Mouse (Mus musculus): ENCODE results near the gene Mob3a. TPM values are rescaled to one million over a fixed set of nuclear protein-coding genes. Genes with fewer than 3 reads are reported as not detected.

The Mob3a gene
- total and polyA plus RNA-seq, 3 experiments = 7.4 to 13.6 (median 7.6) TPM

GRCm38 (mm10) chr10:80704418-80704817, 2.6 kb upstream of the Mob3a start:
- intact Hi-C loops (cut with DNase I) = loop anchor here (5.0 kb wide), 1 partner anchor 272 kb away; the partner anchor contains the start of gene Tcf3
- TF ChIP-seq POLR2A (IDR thresholded peaks at IDR 0.05; ENCODE audit: insufficient read depth, low read depth, low read length) (no peak), CTCF (IDR thresholded peaks at IDR 0.05) (no peak), EP300 (IDR thresholded peaks at IDR 0.05; ENCODE audit: insufficient read depth, low read depth, low read length) (no peak)
- no peak for DNase-seq
- H3K27me3 ChIP-seq (ENCODE audit: control insufficient read depth, insufficient read depth, low read length) = no peaks in the 10 kb centered on the region
- no peak overlapping the region for H3K9ac ChIP-seq (ENCODE audit: low read depth, low read length)
- WGBS = 85% methylated on average over 5 of the region's 5 CpGs
- H3K79me2 ChIP-seq (replicated peaks; ENCODE audit: control insufficient read depth, insufficient read depth, low read length) = no peaks in the 10 kb centered on the region
- H3K4me3 ChIP-seq = no peak overlapping the region
- no peaks in the 10 kb centered on the region; the same call in 1 of the 2 replicates for H3K4me1 ChIP-seq (ENCODE audit: control insufficient read depth, insufficient read depth, low read length)
- H3K27ac ChIP-seq = no peak overlapping the region
- no peaks in the 10 kb centered on the region for H3K36me3 ChIP-seq (ENCODE audit: control insufficient read depth, insufficient read depth, low read length)

DNA sequence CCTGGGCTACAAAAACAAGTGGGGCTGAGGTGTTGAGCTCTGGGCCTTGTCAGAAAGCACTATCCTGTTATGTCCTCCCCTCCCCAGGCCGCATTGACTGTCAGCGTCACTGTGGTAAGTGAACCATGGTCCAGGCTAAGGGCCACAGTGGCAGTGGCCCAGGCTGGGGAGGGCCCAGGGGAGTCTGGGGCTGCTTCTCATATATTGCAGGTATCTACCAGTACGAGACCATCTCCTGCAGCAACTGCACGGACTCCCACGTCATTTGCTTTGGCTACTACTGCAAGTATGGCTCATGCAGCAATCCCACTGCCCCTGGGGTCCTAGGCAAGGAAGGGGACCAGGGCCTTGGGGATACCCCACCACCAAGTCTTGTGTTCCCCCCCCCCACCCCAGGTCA, 1.9 kb upstream of the Mob3a start:
- intact Hi-C loops (cut with DNase I) = loop anchor here (2.0 to 5.0 kb wide), 2 partner anchors 37 to 271 kb away; partner anchors contain the start of gene Tcf3
- no peak overlapping the region for H3K9ac ChIP-seq (ENCODE audit: low read depth, low read length)
- no peak for TF ChIP-seq CTCF (IDR thresholded peaks at IDR 0.05)
- H3K27me3 ChIP-seq (ENCODE audit: control insufficient read depth, insufficient read depth, low read length) = no peaks in the 10 kb centered on the region
- H3K4me3 ChIP-seq = no peak overlapping the region
- H3K36me3 ChIP-seq (ENCODE audit: control insufficient read depth, insufficient read depth, low read length) = no peaks in the 10 kb centered on the region
- H3K27ac ChIP-seq = no peak overlapping the region
- DNase-seq = no peak
- H3K79me2 ChIP-seq (replicated peaks; ENCODE audit: control insufficient read depth, insufficient read depth, low read length) = no peaks in the 10 kb centered on the region
- 93% methylated on average over 5 of the region's 5 CpGs for WGBS
- H3K4me1 ChIP-seq (ENCODE audit: control insufficient read depth, insufficient read depth, low read length) = no peaks in the 10 kb centered on the region; the same call in 1 of the 2 replicates

DNA sequence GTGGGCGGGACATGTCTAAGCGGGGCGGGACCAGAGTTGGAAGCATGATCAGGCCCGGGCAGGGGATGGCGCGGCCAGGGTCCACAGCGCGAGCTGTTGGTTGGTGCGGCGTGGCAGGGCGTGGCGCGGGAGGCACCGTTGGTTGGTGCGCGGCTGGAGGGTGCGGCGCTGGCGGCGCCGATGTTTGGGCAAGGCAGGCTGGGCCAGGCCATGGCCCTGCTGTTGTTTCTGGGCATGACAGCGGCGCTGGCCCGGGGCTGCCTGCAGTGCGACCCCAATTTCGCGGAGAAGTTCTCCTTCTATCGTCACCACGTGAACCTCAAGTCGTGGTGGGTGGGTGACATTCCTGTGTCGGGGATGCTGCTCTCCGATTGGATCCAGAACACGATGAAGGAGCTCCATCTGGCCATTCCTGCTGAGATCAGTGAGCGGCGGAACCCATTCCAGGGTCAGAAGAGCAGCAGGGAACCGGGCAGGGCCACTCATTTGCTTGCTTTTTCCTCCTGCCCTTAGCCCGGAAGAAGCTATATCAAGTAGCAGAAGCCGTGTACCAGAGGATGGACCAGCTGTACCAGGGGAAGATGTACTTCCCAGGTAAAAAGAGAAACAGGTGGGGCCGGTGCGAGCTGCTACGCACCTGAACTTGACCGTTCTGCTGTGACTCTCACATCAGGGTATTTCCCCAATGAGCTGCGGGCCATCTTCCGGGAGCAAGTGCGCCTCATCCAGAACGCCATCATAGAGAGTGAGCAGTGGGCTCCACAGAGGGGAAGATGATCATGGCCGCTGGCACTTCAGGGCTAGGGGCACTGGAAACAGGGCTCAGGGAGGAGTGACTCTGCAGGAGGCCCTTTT, 986 bp upstream of the Mob3a start:
- Histone ChIP-seq H3K36me3 (ENCODE audit: control insufficient read depth, insufficient read depth, low read length) (no peaks in the 10 kb centered on the region), H3K4me3 (peak overlapping the region; percentile 68), H3K27me3 (ENCODE audit: control insufficient read depth, insufficient read depth, low read length) (no peaks in the 10 kb centered on the region), H3K9ac (ENCODE audit: low read depth, low read length) (peak overlapping the region; percentile 53), H3K27ac (peak overlapping the region; percentile 82), H3K79me2 (replicated peaks; ENCODE audit: control insufficient read depth, insufficient read depth, low read length) (no peaks in the 10 kb centered on the region), H3K4me1 (ENCODE audit: control insufficient read depth, insufficient read depth, low read length) (no peaks in the 10 kb centered on the region; the same call in 1 of the 2 replicates)
- WGBS = 4% methylated on average over 47 of the region's 47 CpGs
- intact Hi-C loops (cut with DNase I) = loop anchor here (2.0 to 5.0 kb wide), 2 partner anchors 38 to 270 kb away; partner anchors contain the start of gene Tcf3
- peak; percentile 93 to 96 for DNase-seq
- TF ChIP-seq EP300 (IDR thresholded peaks at IDR 0.05; ENCODE audit: insufficient read depth, low read depth, low read length) = peak; percentile 6; the same call in 1 of the 2 replicates
- TF ChIP-seq CTCF (IDR thresholded peaks at IDR 0.05) = peak; percentile 33
- TF ChIP-seq POLR2A (IDR thresholded peaks at IDR 0.05; ENCODE audit: insufficient read depth, low read depth, low read length) = no peak

DNA sequence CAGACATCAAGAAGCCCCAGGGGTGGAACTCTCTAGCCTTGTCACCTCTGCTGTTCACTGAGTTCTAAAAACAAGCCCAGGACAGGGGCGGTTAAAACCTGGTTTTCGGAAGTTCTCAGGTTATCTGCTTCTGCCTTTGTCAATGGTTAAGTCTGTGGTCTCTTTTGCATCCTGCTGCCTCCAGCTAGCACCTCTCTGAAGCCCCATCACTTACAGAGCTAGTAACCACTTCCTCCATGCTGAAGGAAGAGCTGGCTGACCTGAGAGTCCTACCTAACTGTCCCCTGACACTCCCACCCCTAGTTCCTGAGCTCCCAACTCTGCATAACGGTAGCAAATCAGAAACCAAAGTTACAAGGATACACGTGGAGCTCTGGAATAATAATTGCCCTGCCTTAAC, 1.0 kb downstream of the Mob3a start:
- Histone ChIP-seq H3K9ac (ENCODE audit: low read depth, low read length) (no peak overlapping the region), H3K4me3 (no peak overlapping the region), H3K79me2 (replicated peaks; ENCODE audit: control insufficient read depth, insufficient read depth, low read length) (no peaks in the 10 kb centered on the region), H3K27me3 (ENCODE audit: control insufficient read depth, insufficient read depth, low read length) (no peaks in the 10 kb centered on the region), H3K4me1 (ENCODE audit: control insufficient read depth, insufficient read depth, low read length) (peaks cover 3% of the 10 kb centered on the region; the same call in 1 of the 2 replicates), H3K27ac (no peak overlapping the region; the same call in 1 of the 2 replicates), H3K36me3 (ENCODE audit: control insufficient read depth, insufficient read depth, low read length) (no peaks in the 10 kb centered on the region; the same call in 1 of the 2 replicates)
- intact Hi-C loops (cut with DNase I) = loop anchor here (5.0 kb wide), 1 partner anchor 268 kb away; the partner anchor contains the start of gene Tcf3
- 39% methylated on average over 4 of the region's 4 CpGs for WGBS
- no peak for DNase-seq
- TF ChIP-seq POLR2A (IDR thresholded peaks at IDR 0.05; ENCODE audit: insufficient read depth, low read depth, low read length) = no peak
- TF ChIP-seq CTCF (IDR thresholded peaks at IDR 0.05) = no peak
- TF ChIP-seq EP300 (IDR thresholded peaks at IDR 0.05; ENCODE audit: insufficient read depth, low read depth, low read length) = no peak

DNA sequence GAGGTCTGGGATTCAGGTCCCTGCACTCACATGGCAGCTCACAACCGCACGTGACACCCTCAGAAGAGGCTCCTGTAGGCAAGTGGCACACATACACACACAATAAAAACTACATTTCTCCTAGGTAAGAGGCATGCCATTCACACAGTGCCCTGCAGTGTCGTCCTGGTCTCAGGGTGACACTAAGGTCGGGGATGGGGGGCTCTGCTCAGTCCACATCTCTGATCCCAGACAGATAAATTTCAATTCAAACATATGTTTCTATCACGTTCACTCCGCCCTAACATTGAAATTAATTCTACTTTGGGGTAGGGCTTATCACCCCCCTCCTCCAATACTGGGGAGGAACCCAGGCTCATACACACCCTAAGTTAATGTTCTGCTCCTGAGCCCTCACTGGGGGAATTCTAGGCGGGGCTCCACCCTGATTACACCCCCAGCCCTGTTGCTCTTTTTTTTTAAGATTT, 1.7 kb downstream of the Mob3a start:
- WGBS = 82% methylated on average over 7 of the region's 7 CpGs
- peaks cover 7% of the 10 kb centered on the region for H3K4me1 ChIP-seq (ENCODE audit: control insufficient read depth, insufficient read depth, low read length)
- no peaks in the 10 kb centered on the region; the same call in 1 of the 2 replicates for H3K36me3 ChIP-seq (ENCODE audit: control insufficient read depth, insufficient read depth, low read length)
- no peaks in the 10 kb centered on the region for H3K27me3 ChIP-seq (ENCODE audit: control insufficient read depth, insufficient read depth, low read length)
- DNase-seq = no peak
- no peak overlapping the region for H3K9ac ChIP-seq (ENCODE audit: low read depth, low read length)
- no peak overlapping the region for H3K27ac ChIP-seq
- TF ChIP-seq CTCF (IDR thresholded peaks at IDR 0.05) (no peak), EP300 (IDR thresholded peaks at IDR 0.05; ENCODE audit: insufficient read depth, low read depth, low read length) (no peak), POLR2A (IDR thresholded peaks at IDR 0.05; ENCODE audit: insufficient read depth, low read depth, low read length) (no peak)
- no peak overlapping the region for H3K4me3 ChIP-seq
- H3K79me2 ChIP-seq (replicated peaks; ENCODE audit: control insufficient read depth, insufficient read depth, low read length) = no peaks in the 10 kb centered on the region
- intact Hi-C loops (cut with DNase I) = loop anchor here (5.0 kb wide), 1 partner anchor 268 kb away; the partner anchor contains the start of gene Tcf3

DNA sequence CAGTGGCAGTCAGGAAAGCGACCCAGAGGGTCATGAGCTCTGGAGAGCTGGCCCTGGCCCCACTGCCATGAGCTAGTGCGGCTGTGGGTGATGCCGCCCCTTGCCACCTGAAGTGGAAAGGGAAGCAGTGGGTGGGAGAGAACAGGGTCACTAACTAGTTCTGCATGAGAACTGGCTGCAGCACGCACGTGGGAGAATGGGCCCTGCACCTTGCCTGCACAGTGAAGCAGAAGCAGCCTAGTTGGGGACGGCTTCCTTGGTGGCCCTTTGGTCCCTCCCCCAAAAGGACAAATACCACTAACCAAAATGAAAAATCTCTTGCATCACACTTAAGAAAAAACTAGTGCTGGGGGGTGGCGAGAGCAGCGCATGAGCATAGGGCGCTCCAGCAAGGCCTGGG, 3.2 kb downstream of the Mob3a start:
- 91% methylated on average over 9 of the region's 9 CpGs for WGBS
- no peaks in the 10 kb centered on the region for H3K27me3 ChIP-seq (ENCODE audit: control insufficient read depth, insufficient read depth, low read length)
- DNase-seq = no peak
- no peak overlapping the region for H3K9ac ChIP-seq (ENCODE audit: low read depth, low read length)
- TF ChIP-seq POLR2A (IDR thresholded peaks at IDR 0.05; ENCODE audit: insufficient read depth, low read depth, low read length) (no peak), CTCF (IDR thresholded peaks at IDR 0.05) (no peak), EP300 (IDR thresholded peaks at IDR 0.05; ENCODE audit: insufficient read depth, low read depth, low read length) (no peak)
- peaks cover 9% of the 10 kb centered on the region for H3K4me1 ChIP-seq (ENCODE audit: control insufficient read depth, insufficient read depth, low read length)
- no peaks in the 10 kb centered on the region; the same call in 1 of the 2 replicates for H3K36me3 ChIP-seq (ENCODE audit: control insufficient read depth, insufficient read depth, low read length)
- H3K4me3 ChIP-seq = no peak overlapping the region
- intact Hi-C loops (cut with DNase I) = loop anchor here (2.0 kb wide), 1 partner anchor 18 kb away; no protein-coding TSS in a partner anchor
- no peak overlapping the region for H3K27ac ChIP-seq
- H3K79me2 ChIP-seq (replicated peaks; ENCODE audit: control insufficient read depth, insufficient read depth, low read length) = no peaks in the 10 kb centered on the region
